Mouse (Mus musculus) adrenal gland, postnatal 4 days (tissue): ENCODE results near the gene Fgfr2. TPM values are rescaled to one million over a fixed set of nuclear protein-coding genes. Genes with fewer than 3 reads are reported as not detected.

Experiments
- DNase-seq, 2 experiments: peaks; one replicate each; pipeline ENCODE4 v3.0.0; 2021 to 2022; ENCODE audit warnings: low spot score in 2 of 2, mixed read lengths in 2 of 2
- total RNA-seq, 2 experiments: library from RNA; stranded (reverse); gene quantifications; 2 replicates each; pipeline ENCODE4 v1.2.3; 2021

Gene Fgfr2
- total RNA-seq, 2 experiments from 2014 or later: 205 to 210 TPM

- no peak for DNase-seq
Observed at GRCm38 (mm10) chr7:132158321-132159025, 964.7 kb downstream of the Fgfr2 start.

GRCm38 (mm10) chr7:132154368-132154961, 968.7 kb downstream of the Fgfr2 start, which contains the start of gene Cpxm2:
Cpxm2 (minus strand) TSS chr7:132154739.
- DNase-seq: no peak

GRCm38 (mm10) chr7:132153725-132154147, 969.4 kb downstream of the Fgfr2 start:
- DNase-seq: no peak

GRCm38 (mm10) chr7:132145227-132145800, 977.8 kb downstream of the Fgfr2 start:
- no peak for DNase-seq

GRCm38 (mm10) chr7:132128687-132129086, 994.5 kb downstream of the Fgfr2 start:
- no peak for DNase-seq

DNA sequence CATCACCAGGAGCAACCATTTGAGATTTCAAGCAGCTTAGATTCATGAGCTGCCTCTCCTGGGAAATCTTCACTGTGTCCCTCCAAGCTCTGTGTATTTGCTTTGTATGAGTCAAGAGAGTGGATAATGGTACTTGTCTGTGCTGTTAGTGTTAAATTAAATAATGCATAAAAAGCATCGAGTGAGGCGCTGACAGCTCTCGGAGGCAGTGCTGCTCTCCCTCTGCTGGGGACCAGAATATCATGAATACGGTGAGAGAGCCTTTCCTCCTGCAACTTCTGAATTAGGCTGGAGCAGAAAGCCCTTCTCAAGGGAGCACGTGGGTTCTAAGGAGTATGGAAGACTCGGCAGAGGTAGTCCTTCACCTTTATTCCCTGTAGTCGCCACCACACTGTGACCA, 998.2 kb downstream of the Fgfr2 start:
- no peak for DNase-seq

DNA sequence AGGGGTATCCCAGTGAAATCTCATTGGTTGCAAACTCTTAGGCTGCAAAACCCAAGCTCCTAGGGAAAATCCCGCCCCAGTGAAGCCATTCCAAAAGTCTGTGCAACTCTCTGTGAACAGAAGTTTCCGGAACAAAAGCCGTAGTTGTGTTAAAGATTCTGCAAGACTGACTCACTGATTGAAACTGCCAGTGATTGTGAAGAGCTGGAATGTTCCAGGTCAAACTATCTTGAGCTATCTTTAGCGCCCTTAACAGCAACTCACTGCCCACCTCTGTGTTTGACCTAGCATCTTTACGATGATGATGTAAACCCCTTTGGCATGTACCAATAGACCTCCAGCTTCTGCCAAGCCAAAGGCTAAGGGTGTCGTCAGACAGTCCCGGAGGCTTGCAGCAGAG, 999.9 kb downstream of the Fgfr2 start:
- DNase-seq: no peak

- DNase-seq: no peak
Observed at GRCm38 (mm10) chr7:132119817-132120216, 1003.3 kb downstream of the Fgfr2 start.

DNA sequence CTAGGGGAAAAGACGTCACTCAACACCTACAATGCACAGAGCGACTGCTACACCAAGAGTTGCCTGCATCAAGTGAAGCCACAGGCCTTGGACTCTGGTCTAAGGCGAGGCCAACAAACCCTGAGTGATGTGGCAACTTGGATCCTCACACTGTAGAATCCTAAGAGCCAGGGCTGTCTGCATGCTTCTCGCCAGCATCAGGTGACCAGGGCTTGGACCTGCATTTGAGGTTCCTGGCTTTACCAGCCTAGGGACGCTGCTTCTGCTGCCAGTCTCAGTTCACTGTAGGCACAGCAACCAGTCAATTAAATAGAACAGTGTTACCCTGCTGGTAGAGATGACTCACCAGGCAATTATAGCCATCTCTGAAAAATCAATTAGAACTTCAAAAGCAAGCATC, 1011.4 kb downstream of the Fgfr2 start:
- no peak for DNase-seq

GRCm38 (mm10) chr7:132110308-132110707, 1012.8 kb downstream of the Fgfr2 start:
- DNase-seq: no peak

DNA sequence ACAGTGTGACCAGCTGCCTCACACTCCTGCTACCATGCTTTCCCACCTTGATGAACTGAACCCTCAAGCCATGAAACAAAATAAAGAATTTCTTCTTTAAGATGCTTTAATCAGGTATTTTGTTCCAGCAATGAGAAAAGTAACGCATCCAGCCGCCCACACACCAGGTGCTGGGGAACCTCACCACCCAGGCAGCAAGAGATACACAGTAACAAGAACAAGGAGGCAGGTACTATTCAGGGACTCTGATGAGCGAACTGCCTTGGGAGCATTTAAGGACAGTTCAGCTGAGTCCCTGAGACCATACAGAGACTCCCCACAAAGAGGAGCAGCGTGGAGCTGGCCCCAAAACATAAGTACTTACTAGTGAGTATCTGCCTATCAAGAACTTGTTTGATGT, 1016.3 kb downstream of the Fgfr2 start:
- DNase-seq: no peak

DNA sequence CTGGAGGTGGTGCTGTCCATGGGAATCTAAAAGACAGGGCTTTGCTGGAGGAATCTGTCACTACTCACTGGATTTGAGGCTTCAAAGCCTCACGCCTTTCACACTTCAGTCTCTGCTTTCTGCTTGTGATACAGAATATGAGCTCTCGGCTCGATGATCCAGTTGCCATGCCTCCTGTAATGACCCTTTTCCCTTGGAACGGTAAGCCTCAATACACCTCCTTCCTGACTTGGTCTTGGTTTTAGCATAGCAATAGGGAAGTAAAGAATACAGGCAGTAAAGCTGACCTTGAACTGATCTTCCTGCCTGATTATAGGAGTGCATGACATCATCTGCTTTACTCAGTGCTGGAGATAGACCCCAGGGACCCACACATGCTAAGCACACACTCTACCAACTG, 1017.8 kb downstream of the Fgfr2 start:
- DNase-seq: no peak

- DNase-seq: no peak
Observed at GRCm38 (mm10) chr7:132098441-132098840, 1024.7 kb downstream of the Fgfr2 start.

DNA sequence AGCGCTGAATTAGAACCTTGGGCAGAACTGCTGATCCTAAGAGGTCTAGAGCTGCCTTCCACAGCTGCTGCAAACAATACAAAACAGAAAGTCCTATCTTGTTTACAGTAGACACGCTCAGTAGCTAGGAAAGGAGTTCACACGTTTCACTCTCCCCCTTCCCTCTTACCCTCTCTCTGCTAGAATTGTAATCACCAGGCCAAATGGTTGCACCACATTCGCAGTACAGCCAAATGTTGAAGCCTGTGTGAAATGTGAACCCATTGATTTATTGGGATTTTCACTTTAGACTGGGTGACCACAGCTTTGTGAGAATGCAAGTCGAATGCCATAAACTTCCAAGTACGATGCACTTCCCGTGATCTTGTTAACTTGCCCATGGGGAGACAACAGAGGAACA, 1028.5 kb downstream of the Fgfr2 start:
- no peak for DNase-seq

DNA sequence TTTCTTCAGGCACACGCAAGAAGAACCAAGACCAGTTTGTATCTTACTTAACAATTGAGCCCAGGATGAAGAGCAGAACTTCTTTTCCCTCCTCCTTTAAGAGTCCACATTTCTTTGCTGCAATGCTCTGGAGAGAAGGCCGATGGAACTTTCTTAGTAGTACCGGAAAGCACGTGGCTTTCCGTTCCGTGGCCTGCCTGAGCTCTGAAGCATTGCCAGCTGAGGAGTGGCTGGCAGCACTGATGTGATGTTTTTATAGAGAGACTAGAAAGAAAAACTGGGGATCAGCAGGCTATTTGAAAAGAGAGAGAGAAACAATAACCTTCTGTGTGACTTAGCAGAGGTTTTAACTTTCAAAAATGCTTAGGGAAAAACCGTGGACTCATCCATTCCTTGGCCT, 1031.6 kb downstream of the Fgfr2 start:
- DNase-seq: no peak

DNA sequence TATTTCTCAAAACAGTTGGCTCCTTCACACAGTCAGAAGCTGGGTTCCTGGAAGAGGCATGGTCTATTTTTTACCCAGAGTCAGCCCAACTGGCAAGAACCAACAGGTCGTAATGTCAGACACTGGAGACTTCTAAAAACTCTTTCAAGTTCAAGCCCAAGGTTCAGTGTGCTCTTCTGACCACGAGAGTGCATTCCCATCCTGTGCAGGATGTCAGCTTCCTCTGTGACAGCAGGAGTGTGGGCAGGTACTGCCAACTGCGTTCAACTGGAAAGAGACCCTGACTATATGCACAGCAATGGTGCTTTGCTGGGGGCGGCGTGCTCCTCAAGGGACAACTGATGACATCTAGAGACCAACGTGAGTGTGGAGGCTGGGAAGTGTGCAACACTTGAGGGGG, 1034.5 kb downstream of the Fgfr2 start:
- no peak for DNase-seq

DNA sequence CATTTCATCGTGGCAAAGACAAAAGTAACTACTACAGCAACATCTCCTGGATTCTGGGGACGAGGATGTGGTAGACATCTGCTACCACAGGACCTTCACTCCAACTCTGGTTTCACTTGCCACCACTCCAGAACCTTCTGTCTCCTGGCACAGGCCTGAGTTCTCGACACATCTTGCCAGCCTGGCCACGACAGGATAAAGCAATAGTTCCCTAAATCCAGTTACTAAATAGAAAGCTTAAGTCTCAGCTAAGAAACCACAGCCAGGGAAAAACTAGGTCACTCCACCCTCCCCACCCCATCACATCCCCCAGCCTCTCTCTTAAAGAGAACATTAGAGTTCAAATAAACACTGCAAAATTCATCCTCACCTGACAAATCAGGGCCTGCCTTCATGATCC, 1035.0 kb downstream of the Fgfr2 start:
- DNase-seq: no peak

DNA sequence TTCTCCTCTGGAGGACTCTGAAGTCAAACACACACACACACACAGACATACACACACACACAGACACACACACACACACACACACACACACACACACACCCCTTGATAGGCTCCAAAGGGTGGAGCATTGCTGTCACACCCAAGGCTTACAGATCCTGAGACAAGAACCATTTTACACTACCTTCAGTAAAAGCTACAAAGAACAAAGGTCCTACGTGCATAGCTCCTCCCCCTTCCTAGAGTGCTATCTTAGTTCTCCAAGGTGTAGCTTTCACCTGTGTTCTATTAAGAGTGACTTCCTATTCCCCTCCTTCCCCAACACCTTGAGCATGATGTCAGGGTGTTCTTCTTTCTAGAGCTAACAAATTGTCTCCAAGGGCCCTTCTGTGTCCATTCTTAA, 1047.3 kb downstream of the Fgfr2 start:
- DNase-seq: no peak

DNA sequence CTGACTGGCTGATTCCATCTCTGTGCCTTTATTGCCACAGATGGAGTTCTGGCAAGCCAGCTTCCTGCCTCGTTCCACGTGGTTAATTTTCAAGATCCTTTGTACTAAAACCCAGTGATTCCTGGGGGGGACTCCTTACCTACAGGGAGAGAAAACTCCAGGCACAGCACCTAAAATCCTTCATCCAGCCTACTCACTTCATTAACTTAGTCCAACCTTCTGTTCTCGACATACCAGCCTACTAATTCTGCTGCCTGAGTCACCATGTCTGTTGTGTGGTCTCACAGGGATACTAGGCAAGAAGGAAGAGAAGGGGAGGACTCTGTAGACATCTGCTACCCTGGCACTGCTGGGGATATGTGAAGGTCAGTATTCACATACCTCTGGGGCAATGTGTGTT, 1048.6 kb downstream of the Fgfr2 start:
- DNase-seq: no peak

GRCm38 (mm10) chr7:132070877-132071625, 1052.1 kb downstream of the Fgfr2 start:
- no peak for DNase-seq

DNA sequence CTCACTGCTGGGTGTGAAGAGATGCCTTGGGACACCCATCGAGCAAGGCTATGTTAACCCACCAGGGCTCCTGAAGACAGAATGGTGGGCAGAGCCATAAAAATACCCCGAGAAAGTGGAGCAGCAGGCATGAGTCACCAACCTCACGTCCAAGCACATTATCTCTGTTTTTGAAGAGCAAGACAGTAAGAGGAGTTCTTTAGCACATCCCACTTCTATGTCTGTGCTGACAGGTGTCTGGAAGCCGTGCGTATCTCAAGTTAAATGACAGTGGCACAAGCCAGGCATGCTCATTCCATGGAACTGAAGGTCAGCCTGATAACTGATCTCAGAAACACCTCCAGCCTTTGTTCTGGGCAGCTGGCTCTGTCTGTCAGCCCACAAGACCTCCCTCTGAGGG, 1055.2 kb downstream of the Fgfr2 start:
- DNase-seq: no peak

- no peak for DNase-seq
Observed at GRCm38 (mm10) chr7:132067511-132067910, 1055.6 kb downstream of the Fgfr2 start.
